Mouse (Mus musculus) MEL (cell line): ENCODE data around the gene Rxra.

Experiments used
- CHD2 ChIP-seq: IDR thresholded peaks from 2 replicates; pipeline ENCODE4 v1.6.1; 2011; ENCODE audit warnings: low read length, improper control_type of control experiment
- CTCF ChIP-seq, 3 experiments: IDR thresholded peaks in 2 of 3; conservative IDR thresholded peaks in 1 of 3; 2 replicates each; pipeline ENCODE4 v1.5.1; 2011 to 2012; ENCODE audit warnings: low read length in 3 of 3, low read depth in 2 of 3, mild to moderate bottlenecking in 2 of 3, improper control_type of control experiment in 1 of 3, inconsistent platforms in 1 of 3, mixed read lengths in 1 of 3, moderate library complexity in 1 of 3; ENCODE audit not compliant: control insufficient read depth in 1 of 3, insufficient read depth in 1 of 3, poor library complexity in 1 of 3, severe bottlenecking in 1 of 3
- EP300 ChIP-seq, 2 experiments: IDR thresholded peaks; 2 replicates each; pipeline ENCODE4 v1.6.1; 2011; ENCODE audit warnings: improper control_type of control experiment in 2 of 2, low read length in 2 of 2, low read depth in 1 of 2, mild to moderate bottlenecking in 1 of 2
- GABPA ChIP-seq: IDR thresholded peaks from 2 replicates; pipeline ENCODE4 v1.6.1; 2012; ENCODE audit warnings: low read depth, mild to moderate bottlenecking, inconsistent platforms, low read length, improper control_type of control experiment, moderate library complexity
- GATA1 ChIP-seq: IDR thresholded peaks from 2 replicates; pipeline ENCODE4 v1.6.1; 2011; ENCODE audit warnings: low read depth, low read length, improper control_type of control experiment
- HCFC1 ChIP-seq: IDR thresholded peaks from 2 replicates; pipeline ENCODE4 v1.6.1; 2012; ENCODE audit warnings: low read depth, mild to moderate bottlenecking, inconsistent platforms, low read length, improper control_type of control experiment, moderate library complexity
- MAFK ChIP-seq: IDR thresholded peaks from 2 replicates; pipeline ENCODE4 v1.6.1; 2011; ENCODE audit warnings: low read depth, mild to moderate bottlenecking, low read length, improper control_type of control experiment, borderline replicate concordance
- RCOR1 ChIP-seq: IDR thresholded peaks from 2 replicates; pipeline ENCODE4 v1.6.1; 2012; ENCODE audit warnings: low read depth, mild to moderate bottlenecking, inconsistent platforms, low read length, improper control_type of control experiment
- TBP ChIP-seq: IDR thresholded peaks from 2 replicates; pipeline ENCODE4 v1.8.0; 2011; ENCODE audit warnings: low read depth, low read length, improper control_type of control experiment
- USF1 ChIP-seq: IDR thresholded peaks from 2 replicates; pipeline ENCODE4 v1.6.1; 2014; ENCODE audit warnings: low read depth, mild to moderate bottlenecking, inconsistent platforms, low read length, improper control_type of control experiment, moderate library complexity
- ZNF384 ChIP-seq: IDR thresholded peaks from 2 replicates; pipeline ENCODE4 v1.6.1; 2012; ENCODE audit warnings: low read depth, mild to moderate bottlenecking, inconsistent platforms, low read length, improper control_type of control experiment

DNA sequence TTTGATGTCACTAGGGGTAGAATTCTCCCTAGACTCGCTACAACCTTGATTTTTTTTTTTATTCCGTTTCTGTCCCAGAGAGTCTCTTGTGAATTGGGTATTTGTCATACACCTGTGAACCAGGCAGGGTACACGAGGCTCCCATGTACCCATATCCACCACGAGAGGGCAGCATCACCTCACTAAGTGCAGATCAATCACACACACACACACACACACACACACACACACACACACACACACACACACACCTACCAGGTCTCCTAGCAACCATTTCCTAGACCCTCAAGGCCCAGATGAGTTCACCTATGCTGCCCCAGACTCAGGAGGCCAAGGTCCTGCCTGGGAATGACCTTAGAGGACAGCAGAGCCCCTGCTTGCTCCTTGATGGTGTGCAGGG, 94.0 kb downstream of the Rxra start:
- TF ChIP-seq ZNF384 (no peak), RCOR1 (no peak), USF1 (no peak), GATA1 (no peak), EP300 (IDR thresholded peaks at IDR 0.05; ENCODE audit: low read depth in 1 of 2, low read length in 2 of 2) (no peak), MAFK (no peak), CHD2 (no peak), HCFC1 (no peak), CTCF (IDR thresholded peaks at IDR 0.05 in 2 of 3, conservative IDR thresholded peaks at IDR 0.05 in 1 of 3; ENCODE audit: control insufficient read depth in 1 of 3, insufficient read depth in 1 of 3, low read depth in 2 of 3, low read length in 3 of 3, poor library complexity in 1 of 3, severe bottlenecking in 1 of 3) (peak; percentile 52 to 83 (median 76)), GABPA (no peak), TBP (no peak)
